Mouse (Mus musculus) lung, adult 2 months (tissue): ENCODE measurements around the gene Gabpb2. TPM values are rescaled to one million over a fixed set of nuclear protein-coding genes. Genes with fewer than 3 reads are reported as not detected.
A peak's percentile ranks its signal among the peaks of the same experiment; 100 is the strongest.

Experiments
- DNase-seq: peaks from one replicate; pipeline ENCODE4 v3.0.0; 2022
- H3K4me1 ChIP-seq: fragments of 200-500 bp; 2 replicates; pipeline ENCODE4 v1.6.1; 2011; ENCODE audit warnings: low read length; ENCODE audit not compliant: control insufficient read depth, insufficient read depth
- H3K4me3 ChIP-seq: fragments of 200-500 bp; replicated peaks from 2 replicates; pipeline ENCODE3; 2011; ENCODE audit warnings: low read depth, mild to moderate bottlenecking, control low read depth, low read length; ENCODE audit errors: extremely low read depth
- CTCF ChIP-seq: fragments of 200-500 bp; IDR thresholded peaks from 2 replicates; pipeline ENCODE4 v1.5.1; 2011; ENCODE audit warnings: mild to moderate bottlenecking, low read length, control low read depth; ENCODE audit not compliant: insufficient read depth
- POLR2A ChIP-seq: fragments of 200-500 bp; IDR thresholded peaks from 2 replicates; pipeline ENCODE4 v1.6.1; 2011; ENCODE audit warnings: low read depth, mild to moderate bottlenecking, control low read depth, low read length, borderline replicate concordance; ENCODE audit errors: extremely low read depth
- WGBS: fragments of 180-500 bp; shearing (Covaris S2); methylation state at CpG from one replicate; pipeline ENCODE4 v1.1.7; 2018; 5-methylcytosine and 5-hydroxymethylcytosine counted together
- polyA plus RNA-seq: library from polyadenylated mRNA; depleted of rRNA; stranded (reverse); fragments of >200 nt; gene quantifications from 2 replicates; pipeline ENCODE4 v1.2.3, GENCODE M21; 2012

The Gabpb2 gene
- polyA plus RNA-seq, 1 experiment: 17.3 TPM

DNA sequence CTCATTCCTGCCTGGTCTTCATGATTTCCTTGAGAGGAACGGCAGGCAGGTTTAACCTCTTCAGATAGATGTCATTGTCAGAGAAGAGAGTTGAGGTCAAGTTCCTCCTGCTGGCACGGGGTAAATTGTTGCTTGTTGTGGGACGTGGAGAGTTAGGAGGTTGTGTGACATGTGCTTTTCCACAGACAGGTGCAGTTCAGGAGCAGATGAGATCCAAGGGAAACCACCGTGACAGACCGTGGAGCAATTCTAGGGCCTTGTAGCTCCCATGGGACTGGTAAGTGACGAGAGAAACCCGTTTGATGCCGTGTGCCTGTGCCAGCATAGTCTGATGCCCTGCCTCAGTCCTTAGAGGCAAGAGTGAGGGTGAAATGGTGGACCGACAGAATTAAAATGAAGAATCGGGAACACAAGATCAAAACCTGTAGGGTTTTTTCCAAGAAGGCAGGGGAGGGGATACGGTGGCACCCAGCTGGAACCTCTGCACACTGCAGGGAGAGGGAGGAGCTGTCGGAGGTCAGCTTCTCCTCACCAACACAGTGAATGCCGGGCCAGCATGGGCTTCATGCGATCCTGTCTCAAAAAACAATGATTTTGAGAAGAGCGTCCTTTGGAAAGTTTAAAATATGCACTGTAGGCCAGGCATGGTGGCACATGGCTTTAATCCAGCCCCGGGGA lies 15.7 kb upstream of the Gabpb2 start:
- no peak overlapping the region for H3K4me3 ChIP-seq
- no peak for TF ChIP-seq POLR2A
- TF ChIP-seq CTCF: no peak
- peaks cover 14% of the 10 kb centered on the region for H3K4me1 ChIP-seq
- DNase-seq: no peak
- WGBS: 77% methylated on average over 16 of the region's 16 CpGs

DNA sequence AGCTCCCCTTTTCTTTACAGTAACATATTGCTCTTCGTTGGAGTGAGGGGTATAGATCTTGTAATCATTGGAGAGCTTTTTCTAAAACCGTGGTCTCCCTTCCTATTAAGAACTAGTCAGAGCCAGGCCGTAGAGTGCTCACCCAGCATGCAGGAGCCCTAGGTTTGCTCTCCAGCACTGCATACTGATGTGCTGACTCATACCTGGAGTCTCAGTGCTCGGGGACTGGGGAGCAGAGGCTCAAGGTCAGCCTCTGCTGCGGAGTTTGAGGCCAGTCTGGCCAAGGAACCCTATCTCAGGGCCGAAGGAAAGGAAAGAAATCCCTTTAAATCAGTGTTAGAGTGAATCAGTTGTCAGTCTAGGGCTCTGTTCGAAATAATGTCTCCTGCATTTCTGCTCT lies 15.1 kb upstream of the Gabpb2 start:
- TF ChIP-seq POLR2A (no peak), CTCF (no peak)
- WGBS: 59% methylated on average over 7 of the region's 7 CpGs
- Histone ChIP-seq H3K4me3 (no peak overlapping the region), H3K4me1 (peaks cover 14% of the 10 kb centered on the region)
- DNase-seq: peak; percentile 38

DNA sequence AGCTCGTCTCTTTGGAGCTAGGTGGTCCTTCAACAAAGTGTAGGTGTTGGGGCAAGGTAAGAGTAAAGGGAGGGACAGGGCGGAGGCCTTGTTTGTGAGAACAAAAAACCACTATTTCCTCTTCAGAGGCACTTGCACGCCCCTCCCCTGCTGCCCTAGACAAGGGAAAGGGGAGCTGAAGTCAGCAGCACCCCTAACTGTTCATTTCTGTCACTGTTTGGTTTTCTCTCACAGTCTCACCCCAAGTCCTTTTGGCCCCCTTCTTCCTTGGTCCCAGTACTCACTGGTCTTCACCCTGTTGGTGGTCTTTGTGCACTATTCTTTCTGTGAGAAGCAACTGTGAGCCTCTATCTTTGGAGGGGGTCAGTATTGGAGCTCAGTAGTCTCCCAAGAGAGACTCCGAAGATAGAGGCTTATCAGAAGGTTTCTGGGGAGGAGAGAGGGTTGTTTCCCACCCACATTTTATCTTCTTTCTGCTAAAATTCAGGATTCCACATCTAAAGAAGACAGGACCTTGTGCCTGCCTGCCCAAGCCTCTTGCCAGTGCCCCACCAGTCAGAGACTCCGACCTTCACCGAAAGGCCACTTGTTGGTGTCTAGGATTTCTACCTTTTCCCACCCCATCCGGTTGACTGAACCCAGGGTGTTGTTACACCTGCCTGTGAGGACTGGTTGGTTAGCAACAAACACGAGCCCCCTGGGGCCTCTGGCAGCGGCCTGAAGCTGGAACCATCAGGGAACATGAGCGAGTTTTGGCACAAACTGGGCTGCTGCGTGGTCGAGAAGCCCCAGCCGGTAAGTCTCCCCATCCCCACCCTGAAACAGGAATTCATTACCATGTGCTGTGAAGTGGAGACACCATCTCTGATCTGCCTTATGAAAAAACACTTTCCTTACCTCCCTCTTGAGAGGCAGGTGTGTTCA lies 13.8 kb upstream of the Gabpb2 start, which contains the start of gene Mllt11:
Mllt11 (minus strand) TSS at position 874 of the 924 bp plus-strand sequence.
- Histone ChIP-seq H3K4me3 (peak within 1 kb of the TSS; percentile 5), H3K4me1 (peaks cover 14% of the 10 kb centered on the region)
- no peak for DNase-seq
- WGBS: 54% methylated on average over 13 of the region's 13 CpGs
- no peak for TF ChIP-seq POLR2A
- no peak for TF ChIP-seq CTCF

DNA sequence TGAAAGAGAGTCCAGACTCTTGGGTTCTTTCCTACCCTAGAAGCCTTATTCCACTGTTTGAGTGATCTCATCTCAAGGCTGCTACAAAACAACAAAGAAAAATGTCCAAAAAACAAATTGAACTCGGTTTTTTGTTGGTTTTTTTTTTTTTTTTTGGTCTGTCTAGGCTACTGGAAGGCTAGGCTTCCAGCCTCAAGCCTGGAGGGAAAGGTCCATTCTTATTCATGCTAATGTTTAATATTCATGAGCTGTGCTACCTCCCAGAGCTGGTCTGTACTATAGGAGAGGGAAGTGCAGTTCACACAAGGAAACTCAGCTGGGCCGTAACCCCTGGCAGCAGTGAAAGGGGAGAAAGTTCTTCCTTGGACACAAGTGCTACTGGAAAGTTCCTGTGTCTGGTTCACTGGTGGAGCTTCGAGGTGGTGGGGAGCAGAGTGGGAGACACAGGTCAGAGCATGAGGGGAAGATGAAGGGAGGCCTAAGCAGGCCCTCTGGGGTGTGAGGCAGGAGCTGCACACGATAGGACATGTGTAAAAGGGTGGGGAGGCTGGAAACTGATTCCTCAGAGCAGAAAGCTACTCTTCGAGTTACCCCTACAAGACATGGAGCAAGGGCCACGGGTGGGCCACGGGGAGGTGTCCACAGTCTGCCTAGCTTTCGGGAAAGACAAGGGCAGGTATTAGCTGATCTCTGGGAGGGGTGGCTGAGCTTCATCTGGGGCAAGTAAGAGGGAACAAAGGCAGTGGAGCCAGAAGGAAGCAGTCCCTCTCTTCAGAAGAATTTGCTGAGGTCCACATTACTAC lies 13.0 kb upstream of the Gabpb2 start:
- WGBS: 24% methylated on average over 8 of the region's 8 CpGs
- H3K4me1 ChIP-seq: peaks cover 14% of the 10 kb centered on the region
- TF ChIP-seq POLR2A (no peak), CTCF (no peak)
- peak; percentile 37 for DNase-seq
- H3K4me3 ChIP-seq: peak overlapping the region; percentile 58

GRCm38 (mm10) chr3:95229781-95230494 lies 12.2 kb upstream of the Gabpb2 start:
- peak overlapping the region; percentile 93 for H3K4me3 ChIP-seq
- TF ChIP-seq CTCF: no peak
- TF ChIP-seq POLR2A: peak; percentile 59; the same call in 1 of the 2 replicates
- 2% methylated on average over 13 of the region's 13 CpGs for WGBS
- peaks cover 14% of the 10 kb centered on the region for H3K4me1 ChIP-seq
- peak; percentile 56 for DNase-seq

DNA sequence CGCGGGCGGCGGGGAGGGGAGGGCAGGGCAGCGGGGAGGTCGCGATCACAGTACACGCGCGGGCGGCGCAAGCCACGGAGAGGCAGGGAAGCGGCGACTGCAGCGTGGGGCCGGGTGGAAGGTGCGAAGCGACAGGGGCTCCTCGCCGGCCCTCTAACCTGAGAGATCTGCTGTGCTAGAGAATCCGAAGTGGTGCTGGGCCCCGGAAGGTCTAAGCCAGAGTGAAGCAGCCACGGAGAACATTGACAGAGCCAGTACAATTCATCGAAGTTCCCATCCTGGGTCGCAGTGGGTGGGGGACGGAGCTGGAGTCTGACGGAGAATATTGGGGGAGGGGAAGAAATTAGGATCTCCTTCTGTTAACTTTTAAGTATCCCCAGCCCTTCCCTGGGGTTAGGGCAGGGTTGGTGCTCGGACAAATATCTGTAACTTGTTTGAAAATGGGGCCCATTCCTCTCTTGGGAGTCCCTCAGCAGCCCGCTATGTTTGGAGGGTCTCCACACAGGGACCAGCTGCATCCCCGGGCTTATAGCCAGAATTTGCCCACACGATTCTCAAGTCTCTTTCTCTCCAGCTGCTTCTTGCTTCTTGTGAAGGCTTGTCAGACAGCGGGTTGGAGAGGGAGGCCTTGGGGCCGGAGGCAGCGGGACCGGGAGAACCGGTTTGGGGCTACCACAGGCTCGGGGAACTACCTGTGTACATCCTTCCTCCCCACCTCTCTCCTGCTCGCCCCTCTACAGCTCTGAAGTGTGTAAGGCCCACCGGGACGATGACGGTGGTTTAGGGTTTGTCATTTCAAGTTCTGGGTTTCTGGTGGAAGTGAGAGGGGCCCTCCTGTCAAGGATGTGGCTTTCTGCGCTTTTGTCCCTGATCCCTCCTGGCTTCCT lies 11.4 kb upstream of the Gabpb2 start:
- under 1% methylated on average over 43 of the region's 43 CpGs for WGBS
- DNase-seq: peak; percentile 64
- peaks cover 16% of the 10 kb centered on the region for H3K4me1 ChIP-seq
- TF ChIP-seq CTCF (no peak), POLR2A (no peak)
- H3K4me3 ChIP-seq: peak overlapping the region; percentile 93

DNA sequence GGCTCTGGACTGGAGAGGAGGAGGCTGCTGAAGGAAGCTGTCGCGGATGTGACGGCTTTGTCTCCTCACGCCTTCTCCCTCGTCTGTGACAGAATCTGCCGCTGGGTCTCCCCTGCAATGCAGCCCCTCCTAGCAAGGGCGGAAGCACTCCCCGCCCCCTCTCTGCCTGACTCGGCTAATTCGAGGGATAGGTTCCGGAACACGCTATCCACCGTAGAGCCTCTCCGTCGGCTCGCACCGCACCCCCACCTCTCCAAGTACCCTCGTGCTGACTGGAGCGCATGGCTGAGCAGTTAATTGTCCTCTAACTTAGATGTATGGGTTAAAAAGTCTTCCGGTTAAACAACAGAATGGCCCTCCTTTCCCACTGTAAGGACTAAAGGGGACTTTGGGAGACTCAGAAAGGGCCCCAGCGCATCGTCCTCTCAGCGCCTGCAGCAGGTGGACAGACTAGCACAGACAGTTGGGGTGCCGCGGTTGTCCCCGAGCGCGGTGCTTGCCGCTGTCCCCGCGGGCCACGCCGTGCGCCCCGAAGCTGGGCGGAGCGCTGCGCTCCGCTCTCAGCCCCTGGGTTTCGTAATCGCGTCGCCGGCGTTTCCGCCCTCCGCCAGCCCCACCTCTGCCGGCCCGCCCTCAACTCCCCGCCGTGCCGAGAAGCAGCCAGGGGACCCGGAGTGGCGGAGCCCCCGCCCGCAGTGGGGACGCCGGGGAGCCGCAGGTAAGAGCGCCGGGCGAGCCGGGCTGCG lies 10.6 kb upstream of the Gabpb2 start, which contains the start of gene Cdc42se1:
Cdc42se1 (plus strand) TSS at position 585 of the 746 bp plus-strand sequence.
- WGBS: under 1% methylated on average over 64 of the region's 64 CpGs
- H3K4me1 ChIP-seq: peaks cover 16% of the 10 kb centered on the region
- TF ChIP-seq POLR2A (peak; percentile 86), CTCF (no peak)
- peak within 1 kb of the TSS; percentile 93 for H3K4me3 ChIP-seq
- DNase-seq: peak; percentile 87

DNA sequence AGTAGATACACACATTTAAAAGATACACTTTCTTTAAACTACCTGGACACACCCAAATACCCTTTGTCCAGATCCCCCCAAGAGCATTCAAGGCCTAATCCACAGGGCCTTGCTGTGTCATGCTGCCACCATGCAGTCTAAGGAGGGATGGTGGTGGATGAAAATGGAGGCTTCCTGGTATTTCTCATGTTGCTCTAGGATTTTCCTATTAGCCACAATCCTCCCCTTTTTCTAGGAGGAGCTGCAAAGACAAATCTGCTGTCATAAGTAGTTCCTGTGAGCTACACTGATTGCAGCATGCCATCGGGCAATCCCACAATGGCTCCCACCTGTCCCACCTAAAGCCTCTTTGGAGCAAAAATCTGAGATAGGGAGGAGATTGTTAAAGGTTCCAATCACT lies 9.5 kb upstream of the Gabpb2 start:
- peaks cover 12% of the 10 kb centered on the region for H3K4me1 ChIP-seq
- WGBS: 17% methylated on average over 1 of the region's 1 CpGs
- TF ChIP-seq POLR2A: no peak
- TF ChIP-seq CTCF: no peak
- DNase-seq: no peak
- H3K4me3 ChIP-seq: no peak overlapping the region
